Mouse (Mus musculus) CD8-positive naive resting alpha-beta T cell, adult 2 months (primary cell): Measurements from ENCODE around the gene Ccdc13.

Experiments used
- DNase-seq, 2 experiments: peaks; one replicate each; pipeline ENCODE4 v3.0.0; 2022; ENCODE audit warnings: low read depth in 2 of 2, low spot score in 2 of 2

Ccdc13 gene

DNA sequence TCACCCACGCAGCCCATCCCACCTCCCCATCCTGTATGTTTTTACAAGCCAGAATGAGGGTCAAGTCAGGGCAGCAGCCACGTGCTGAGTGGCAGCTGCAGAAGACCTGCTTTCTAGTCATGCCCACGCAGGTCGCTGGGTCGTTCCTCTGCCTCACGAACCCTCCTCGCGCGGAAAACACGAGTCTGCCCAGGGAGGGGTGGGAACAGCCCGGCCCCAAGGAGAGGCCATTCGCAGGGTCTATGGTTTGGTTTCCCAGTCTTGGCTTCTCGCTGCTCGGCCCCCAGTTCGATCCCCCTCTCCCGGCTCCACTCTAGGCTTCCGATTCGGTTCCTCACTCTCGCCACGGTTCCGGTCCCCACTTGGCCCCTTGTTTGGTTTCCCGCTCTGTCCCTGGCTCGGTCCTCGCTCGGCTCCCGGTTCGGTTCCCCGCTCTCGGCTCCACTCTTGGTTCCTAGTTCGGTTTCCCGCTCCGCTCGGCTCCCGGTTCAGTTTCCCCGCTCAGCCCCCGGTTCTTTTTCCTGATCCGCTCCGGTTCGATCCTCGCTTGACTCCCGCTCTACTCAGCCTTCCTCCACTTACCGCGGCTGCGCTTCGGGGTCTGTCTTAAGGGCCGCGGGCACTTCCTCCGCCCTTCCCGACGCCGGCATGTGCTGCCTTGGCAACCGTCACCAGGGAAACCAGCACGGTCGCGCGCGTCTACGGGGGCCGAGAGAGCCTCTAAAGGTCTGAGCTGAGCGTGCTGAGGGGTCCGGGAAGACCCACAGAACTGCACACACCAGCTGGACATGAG is at the start of gene Ccdc13:
Gene Ccdc13 (minus strand): TSS at position 633 of the 793 bp plus-strand sequence.
- DNase-seq = peak; percentile 15 to 35

DNA sequence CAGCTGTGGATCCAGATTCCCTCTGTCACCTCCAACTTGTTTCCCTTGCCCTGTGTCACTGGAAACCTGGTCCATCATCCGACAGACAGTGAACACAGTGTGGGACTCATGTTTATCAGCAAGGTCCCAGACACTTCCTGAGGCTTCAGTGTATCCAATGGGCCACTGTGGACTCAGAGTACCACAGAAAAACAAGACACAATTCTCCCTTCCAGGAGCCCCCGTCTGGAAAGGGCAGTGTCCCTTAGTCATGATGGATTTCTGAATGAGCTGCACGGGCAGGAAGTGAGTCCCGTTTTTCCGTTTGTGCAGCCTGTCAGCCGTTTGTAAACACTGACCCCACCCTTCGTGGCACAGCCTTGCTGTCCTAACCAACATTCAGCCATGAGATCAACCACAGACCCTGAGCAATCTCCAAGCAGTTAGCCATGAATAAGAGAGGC is 42.8 kb upstream of the Ccdc13 start:
- no peak for DNase-seq

DNA sequence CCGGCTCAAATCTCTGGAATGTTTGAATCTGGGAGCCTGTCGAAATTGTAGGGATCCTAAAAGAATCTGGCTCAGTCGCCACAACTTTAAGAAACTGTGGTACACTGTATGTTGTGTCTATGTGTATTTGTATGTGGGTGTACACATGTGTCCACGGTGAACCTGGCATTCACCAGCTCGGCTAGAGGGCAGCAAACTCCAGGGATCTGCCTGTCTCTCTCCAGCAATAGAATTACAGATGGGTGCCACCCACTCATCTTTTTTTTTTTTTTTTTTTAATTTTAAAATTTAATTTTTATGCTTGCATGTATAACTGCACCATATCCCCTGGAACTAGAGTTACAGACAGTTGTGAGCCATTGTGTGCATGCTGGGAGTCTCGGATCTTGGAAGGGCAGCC is 42.0 kb upstream of the Ccdc13 start:
- no peak for DNase-seq

DNA sequence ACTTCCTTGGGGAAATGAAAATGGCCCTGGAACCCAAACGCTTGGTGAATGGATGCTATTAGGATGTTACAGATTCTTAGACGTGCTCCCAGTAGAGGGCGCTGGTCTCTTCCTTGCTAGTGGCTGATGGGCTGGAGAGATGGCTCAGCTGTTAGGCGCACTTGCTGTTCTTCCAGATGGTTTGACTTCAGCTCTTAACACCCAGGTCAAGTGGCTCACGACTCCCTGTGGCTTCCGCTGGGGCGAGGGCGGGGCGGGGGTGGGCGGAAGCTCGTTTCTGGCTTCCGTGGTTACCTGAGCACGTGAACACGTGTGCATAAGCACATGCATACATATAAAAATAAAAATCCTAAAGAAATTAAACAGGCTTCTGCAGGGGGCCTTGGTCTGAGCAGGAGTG is 41.6 kb upstream of the Ccdc13 start:
- DNase-seq = peak; percentile 11 to 20

DNA sequence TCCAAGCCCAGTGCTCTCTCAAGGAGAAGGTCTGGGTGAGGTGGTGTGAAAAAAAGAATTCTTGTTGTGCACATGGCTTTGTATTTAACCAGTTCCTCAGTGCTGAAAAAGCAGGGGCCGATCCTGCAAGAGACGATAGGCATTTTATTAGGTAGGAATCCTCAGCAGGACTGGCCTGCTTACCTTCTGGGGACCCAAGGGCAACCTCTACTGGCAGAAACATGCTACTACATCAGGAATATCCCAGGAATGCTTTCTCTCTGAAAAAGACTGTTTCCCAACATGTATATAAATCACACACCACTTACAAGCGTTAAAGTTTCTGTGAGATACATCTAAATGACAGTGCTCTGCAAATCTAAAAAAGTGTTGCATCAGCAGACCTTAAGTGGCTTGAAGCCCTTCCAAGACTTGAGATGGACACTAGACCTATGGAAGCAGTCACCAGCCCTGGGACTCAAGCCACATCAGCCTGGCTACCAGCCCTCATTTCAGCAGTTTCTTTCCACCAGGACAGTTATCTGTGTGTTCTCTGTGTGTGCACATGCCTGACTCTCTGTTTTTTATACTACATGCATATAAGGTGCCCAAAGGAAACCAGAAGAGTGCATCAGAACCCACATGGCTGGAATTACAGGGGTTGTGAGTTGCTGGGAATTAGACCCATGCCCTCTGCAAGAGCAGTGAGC is 37.9 kb upstream of the Ccdc13 start:
- DNase-seq = no peak

DNA sequence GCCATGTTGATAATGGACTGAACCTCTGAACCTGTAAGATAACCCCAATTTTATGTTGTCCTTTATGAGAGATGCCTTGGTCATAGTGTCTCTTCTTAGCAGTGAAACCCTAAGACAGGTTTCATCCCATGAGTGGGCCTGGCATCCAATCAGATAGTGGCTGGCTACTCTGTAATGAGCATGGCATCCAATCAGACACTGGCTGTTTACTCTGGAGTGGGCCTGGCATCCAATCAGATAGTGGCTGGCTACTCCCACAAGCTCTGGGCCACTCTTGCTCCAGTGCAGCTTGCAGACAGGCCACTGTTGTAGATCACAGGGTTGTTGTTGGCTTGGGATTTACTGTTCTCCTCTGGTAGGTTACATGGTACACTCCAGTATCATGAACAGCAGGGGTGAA is 34.3 kb upstream of the Ccdc13 start:
- DNase-seq = no peak

DNA sequence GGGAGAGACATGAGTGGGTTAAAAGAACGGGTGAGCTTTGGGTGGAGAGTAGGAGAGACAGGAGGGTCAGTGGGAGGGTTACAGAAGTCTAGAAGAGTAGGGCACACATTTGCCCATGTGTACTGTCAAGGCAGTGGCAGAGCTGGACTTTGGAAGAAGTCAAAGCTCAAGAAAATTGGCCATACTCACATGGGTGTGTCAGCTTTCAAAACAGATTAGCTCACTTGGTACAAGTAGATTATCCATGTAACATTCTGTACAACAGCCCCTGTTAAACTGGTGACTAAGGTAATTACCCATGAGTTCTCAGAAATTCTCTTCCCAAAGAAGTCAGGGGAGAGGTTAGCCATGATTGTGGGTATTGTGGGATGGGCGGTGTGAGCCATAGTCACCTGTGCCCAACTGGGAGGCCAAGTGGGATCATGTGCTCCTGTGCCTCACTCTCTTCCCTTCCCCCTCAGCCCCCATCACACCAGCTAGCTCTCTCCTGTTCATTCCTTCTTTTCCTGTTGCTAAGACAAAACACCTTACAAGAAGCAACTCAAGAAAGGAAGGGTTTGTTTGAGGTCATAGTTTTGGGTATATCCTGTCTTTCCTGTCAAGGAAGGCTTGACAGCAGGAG is 32.9 kb upstream of the Ccdc13 start:
- no peak for DNase-seq

DNA sequence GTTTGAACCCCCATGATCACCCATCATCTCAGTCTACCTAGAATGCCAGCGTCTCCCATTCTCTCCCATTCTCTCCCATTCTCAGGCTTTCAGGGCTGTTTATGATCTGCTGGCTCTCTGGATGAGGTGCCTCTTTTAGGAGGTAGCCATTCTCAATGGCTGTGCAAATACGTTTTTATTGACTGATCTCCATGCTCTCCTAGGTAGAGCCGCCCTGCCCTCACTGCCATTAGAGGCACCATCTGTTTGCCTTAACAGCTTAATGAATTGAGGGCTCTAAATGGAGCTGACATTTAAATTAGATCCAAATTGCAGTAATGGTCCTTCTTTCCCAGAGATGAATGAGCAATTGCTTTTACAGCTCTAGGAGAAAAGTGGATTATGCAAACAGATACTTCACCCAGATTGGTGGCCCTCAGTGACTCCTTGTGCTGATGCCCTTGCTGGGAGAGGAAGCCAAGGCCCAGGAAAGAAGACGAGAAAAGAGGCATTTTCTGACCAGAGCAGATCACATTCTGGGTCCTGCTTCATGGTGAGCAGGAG is 30.8 kb upstream of the Ccdc13 start:
- no peak for DNase-seq

DNA sequence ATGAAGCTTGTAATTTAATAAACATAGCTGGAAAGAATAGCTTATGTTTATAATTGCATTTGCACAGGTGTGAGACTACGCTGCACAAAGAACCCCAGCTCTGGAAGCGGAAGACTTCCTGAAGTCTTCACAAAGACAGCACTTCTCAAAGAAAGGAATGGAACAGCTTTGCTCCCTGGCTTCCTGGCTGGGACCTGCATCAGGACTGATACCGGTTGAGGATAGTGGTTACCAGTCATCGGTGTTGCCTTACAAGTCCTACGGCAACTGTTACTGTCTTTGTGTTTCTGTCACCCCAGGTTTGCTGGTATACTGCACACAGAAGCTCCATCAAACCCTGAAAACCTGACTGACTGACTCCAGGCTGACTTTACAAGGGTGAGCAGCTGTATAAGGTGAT is 30.2 kb upstream of the Ccdc13 start:
- no peak for DNase-seq

DNA sequence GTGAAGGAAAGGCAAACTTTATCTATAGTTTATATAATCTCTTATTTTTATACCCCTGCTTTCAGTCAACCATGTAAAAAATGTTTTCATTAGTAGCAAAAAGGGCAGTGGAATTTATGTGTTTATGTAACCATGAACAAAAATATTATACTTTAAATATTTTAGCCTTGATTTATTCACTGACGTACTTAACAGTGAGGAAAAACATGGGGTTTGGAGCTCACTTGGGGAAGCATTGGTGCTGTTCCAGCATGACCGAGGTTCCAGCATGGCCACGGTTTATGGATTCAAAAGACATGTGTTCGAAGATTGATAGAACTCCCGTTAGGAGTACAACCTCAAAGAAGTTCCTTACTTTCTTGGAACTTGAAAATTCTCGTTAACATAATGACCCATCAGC is 29.0 kb upstream of the Ccdc13 start:
- no peak for DNase-seq

DNA sequence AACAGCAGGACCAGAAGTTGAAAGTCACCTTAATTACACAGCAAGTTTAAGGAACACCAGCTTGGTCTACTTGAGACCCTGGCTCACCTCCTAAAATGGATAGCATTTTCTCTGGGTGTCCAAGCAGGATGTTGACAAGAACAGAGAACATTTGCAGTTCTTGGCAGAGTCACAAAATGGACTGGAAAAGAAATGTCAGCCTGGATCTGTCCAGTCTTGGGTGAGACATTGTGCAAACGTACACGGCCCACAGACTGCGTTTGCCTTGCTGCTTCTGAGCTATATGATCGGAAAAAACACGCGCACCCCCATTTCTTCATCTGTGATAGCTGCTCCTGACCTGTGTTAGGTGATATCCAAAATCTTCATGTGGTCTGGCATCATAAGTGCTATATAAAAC is 28.4 kb upstream of the Ccdc13 start:
- no peak for DNase-seq

DNA sequence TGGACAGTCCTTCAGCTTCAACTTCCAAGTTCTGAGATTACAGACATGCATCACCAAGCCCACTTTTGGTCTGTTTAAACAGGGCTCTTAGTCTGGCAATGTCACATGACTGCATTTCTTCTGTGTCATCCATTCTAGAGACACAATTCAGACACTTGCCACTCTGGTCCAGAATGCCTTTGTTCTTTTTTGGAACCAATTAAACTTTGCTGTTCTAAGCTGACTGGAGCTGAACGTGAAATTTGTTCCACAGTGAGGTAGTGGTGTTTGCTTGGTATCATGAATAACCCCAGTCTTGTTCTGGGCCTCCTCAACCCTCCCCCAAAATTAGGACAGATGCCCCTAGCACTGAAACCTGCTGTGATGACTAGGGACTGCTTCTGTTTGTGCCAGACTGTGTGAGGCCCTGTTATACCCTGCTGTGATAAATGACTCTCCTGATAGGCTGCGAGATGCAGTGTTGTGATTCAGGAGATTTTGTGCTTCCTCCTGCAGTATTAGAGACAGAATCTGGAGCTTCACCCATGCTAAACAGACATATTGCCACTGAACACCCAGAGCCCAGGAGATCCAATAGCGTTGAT is 26.3 kb upstream of the Ccdc13 start:
- no peak for DNase-seq

DNA sequence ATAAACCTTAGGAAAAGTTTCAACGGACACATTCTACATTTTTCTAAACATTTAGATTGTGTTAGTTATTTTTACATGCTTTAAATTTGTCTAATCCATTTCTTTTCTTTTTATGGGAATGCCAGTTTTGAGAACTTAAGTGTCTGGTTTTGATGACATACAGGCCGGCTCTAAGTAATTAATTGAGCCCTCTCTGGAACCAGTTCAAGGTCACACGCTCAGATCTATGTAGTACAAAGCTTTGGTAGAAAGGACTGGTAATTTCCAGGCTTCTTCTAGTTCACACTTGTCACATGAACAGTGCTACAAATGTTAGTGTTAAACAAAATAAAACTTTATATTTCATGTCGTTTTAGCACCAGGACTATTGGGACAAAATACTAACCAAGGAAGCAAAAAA is 25.6 kb upstream of the Ccdc13 start:
- DNase-seq = no peak

DNA sequence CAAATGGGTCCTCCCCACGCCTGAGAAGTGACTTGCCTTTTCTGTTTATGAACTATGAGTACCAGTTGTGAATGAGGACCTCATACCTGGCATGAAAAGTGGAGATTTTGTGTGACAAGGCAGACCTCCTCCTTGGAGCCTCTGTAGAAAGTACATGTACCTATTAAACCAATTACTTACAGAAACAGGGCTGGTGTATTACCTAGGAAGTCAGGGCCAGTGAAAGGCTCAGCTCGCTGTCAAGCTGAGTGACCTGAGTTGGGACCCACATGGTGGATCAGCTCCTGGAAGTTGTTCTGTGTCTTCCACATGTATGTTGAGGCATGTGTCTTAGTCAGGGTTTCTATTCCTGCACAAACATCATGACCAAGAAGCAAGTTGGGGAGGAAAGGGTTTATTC is 21.7 kb upstream of the Ccdc13 start:
- no peak for DNase-seq

DNA sequence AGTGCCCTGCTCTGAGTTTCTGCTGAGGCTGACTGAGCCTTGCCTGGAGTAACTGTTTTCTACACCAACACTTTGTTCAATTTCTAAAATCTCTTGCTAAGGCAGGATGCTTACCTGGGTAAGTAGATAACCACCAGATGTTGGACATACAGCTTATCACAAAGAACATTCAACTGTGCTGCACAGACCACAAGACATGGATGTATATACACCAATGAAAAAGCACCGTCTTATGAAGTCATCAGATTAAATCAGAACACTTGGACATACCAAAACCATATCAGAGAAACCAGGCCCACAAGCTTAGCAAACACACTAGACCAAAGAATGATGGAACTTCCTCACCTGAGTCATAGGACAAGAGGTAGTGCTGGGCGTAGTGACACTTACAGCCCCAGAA is 20.1 kb upstream of the Ccdc13 start:
- DNase-seq = no peak

DNA sequence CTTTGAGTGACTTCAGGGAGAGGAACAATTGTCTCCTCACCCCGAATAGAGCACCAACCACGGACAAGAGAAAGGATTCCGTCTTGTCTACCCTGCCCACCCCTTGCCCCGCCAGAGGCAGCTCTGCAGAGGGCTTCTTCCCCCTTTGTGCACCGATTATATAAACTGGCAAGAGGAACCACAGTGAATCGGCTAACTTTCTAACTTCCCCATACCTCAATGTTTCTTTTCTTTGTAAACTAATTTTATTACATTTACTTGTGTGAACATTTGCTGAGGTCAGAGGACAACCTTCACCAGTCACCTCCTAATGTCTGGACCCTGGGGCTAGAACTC is 18.9 kb upstream of the Ccdc13 start, which contains the start of gene Higd1a:
Gene Higd1a (minus strand): TSS at position 210 of the 336 bp plus-strand sequence.
- no peak for DNase-seq

DNA sequence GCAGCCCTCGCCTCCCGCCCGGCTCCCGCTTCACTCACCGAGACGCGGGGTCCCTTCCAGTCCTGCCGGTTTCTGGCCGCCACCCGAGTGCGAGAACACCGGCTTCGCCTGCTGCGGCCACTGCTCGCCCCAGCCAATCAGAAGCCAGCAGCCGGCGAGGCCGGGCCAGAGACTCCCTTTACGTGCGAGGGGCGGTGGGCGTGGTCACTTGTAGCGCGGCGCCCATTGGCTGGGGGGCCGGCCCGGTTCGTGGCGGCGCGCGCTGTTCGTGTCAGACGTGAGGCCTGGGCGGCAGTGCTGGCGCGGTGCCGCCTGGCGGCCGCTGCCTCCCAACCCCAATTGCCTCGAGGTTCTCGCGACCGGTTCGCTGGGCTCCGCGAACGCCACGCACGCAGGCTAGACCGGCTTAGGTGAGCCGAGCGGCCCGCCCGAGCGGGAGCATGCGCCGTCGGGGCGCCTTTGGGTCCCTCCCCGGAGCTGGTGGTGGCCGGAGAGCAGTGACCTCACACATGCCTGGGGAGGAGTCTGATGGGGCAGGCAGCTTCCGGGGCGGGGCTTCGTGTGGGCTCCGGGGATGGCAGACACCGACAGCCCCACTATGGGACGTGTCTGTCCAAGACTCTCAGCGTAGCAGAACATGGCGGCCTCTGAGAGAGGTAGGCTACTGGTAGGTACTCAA is 18.4 kb upstream of the Ccdc13 start:
- peak; percentile 94 to 95 for DNase-seq

DNA sequence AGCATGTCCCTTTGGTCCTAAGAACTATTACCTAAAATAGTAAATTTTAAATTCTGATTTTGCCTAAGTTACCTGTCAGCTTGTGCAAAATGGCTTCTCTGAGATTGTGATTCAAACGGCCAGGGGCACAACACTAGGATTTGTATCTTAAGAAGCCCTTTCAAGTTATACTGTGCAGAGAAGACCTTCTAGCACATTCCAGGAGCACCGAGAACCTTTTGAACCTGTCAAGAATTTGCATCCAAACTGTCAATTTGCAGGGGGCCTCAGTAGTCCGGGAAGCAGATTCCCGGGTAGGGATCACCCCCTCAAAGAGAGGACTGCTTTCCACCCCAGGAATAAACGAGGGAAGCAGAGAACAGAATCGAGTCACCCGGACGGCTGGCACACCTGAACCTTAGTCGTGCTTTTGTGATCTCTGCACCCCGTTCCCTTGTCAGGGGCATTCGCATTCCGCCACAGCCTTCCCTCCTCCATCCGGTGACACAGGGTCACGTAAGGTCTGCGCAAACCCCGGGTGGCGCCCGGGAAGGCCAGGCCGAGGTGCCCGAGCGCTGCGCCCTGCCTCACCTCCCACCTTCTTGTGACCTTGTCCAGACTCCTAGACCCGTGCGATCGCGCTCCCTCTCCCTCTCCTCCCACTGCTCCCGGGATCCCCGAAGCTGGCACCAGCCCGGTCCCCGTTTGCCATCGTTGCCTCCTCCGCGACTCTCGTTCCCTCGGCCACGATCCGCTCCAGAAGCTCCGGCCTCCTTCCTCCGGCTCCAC is 17.6 kb upstream of the Ccdc13 start:
- peak; percentile 36 to 50 for DNase-seq

DNA sequence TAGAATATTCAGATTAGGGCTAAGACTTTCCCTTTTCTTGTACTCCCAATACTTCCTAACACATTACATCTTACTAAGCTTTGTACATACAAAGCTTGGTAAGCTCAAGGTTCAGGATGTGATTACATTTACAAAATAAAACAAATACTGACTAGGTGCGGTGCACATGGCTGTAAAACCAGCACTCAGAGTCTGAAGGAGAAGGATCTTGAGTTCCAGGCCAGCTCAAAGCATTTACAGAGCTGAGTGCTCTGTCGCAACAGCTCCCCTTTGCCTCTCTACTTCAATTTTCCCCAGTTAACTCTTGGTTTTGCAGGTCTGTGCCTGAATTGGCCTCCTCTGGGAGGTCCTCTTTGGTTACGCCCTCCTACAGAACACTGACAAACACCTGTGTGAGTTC is 15.0 kb upstream of the Ccdc13 start:
- DNase-seq = no peak

DNA sequence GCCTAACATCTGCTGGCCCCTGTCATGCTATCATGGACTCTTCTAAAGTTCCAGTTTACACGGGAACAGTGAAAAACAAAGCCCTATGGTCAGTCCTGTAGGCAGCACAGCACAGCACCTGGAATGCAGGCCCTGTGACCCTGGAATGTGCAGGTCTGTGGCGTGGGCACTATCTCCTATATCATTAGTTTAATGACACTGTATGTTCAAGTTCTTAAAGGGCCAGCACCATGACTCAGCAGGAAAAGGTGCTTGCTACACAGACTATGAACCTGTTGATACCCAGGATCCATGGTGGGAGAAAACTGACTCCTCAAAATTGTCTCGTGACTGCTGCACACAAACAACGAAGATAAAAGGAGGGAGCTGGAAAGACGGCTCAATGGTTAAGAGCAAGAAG is 8.6 kb upstream of the Ccdc13 start:
- no peak for DNase-seq
